Mouse (Mus musculus) forebrain, embryonic 13.5 days (tissue): ENCODE measurements around the gene Col25a1. TPM values are rescaled to one million over a fixed set of nuclear protein-coding genes. Genes with fewer than 3 reads are reported as not detected.

ENCODE experiments used
- ATAC-seq: fragments of 200-750 bp; cut with Nextera tagmentation; 2 replicates; pipeline ENCODE4 v1.8.0; 2017
- H3K27ac ChIP-seq: fragments of 300-500 bp; sonication (generic); 2 replicates; pipeline ENCODE4 v1.5.1; 2015; ENCODE audit warnings: inconsistent platforms, mild to moderate bottlenecking, moderate library complexity
- H3K27me3 ChIP-seq: fragments of 300-500 bp; sonication (generic); 2 replicates; pipeline ENCODE4 v1.6.1; 2015; ENCODE audit warnings: mild to moderate bottlenecking, inconsistent platforms
- H3K36me3 ChIP-seq: fragments of 300-500 bp; sonication (generic); 2 replicates; pipeline ENCODE4 v1.6.1; 2015; ENCODE audit warnings: mild to moderate bottlenecking, inconsistent platforms; ENCODE audit not compliant: poor library complexity, severe bottlenecking
- H3K4me1 ChIP-seq: fragments of 300-500 bp; sonication (generic); 2 replicates; pipeline ENCODE4 v1.6.1; 2015; ENCODE audit warnings: inconsistent platforms
- H3K4me2 ChIP-seq: fragments of 300-500 bp; sonication (generic); 2 replicates; pipeline ENCODE4 v1.6.1; 2015; ENCODE audit warnings: inconsistent platforms, mild to moderate bottlenecking, moderate library complexity
- H3K4me3 ChIP-seq: fragments of 300-500 bp; sonication (generic); 2 replicates; pipeline ENCODE4 v1.5.1; 2015; ENCODE audit warnings: mild to moderate bottlenecking, inconsistent platforms
- H3K9ac ChIP-seq: fragments of 300-500 bp; sonication (generic); 2 replicates; pipeline ENCODE4 v1.6.1; 2015; ENCODE audit warnings: mild to moderate bottlenecking, inconsistent platforms
- H3K9me3 ChIP-seq: fragments of 300-500 bp; sonication (generic); replicated peaks from 2 replicates; pipeline ENCODE4 v1.6.1; 2016; ENCODE audit warnings: inconsistent platforms
- WGBS: fragments of 180-500 bp; shearing (Covaris S2); methylation state at CpG from one replicate; pipeline ENCODE4 v1.1.7; 2015; 5-methylcytosine and 5-hydroxymethylcytosine counted together
- polyA plus RNA-seq: library from polyadenylated mRNA; unstranded; fragments of >200 nt; fragmentation: Nextera tagmentation; extraction: Ambion mirVana; gene quantifications from 2 replicates; pipeline ENCODE4 v1.2.1, GENCODE M21; 2015

Gene Col25a1
- polyA plus RNA-seq, 1 experiment from 2014 or later: 2.2 TPM

- H3K9me3 ChIP-seq: no peaks in the 10 kb centered on the region
- H3K4me2 ChIP-seq: no peak overlapping the region
- H3K36me3 ChIP-seq: no peaks in the 10 kb centered on the region
- H3K9ac ChIP-seq: no peak overlapping the region
- H3K4me1 ChIP-seq: no peaks in the 10 kb centered on the region
- 0 out of 2 replicates have a peak, but pooled peaks have one; percentile 24 for ATAC-seq
- H3K27me3 ChIP-seq: no peaks in the 10 kb centered on the region
- WGBS: 26% methylated on average over 5 of the region's 5 CpGs
- H3K4me3 ChIP-seq: no peak overlapping the region
- H3K27ac ChIP-seq: no peak overlapping the region
Observed at GRCm38 (mm10) chr3:130574652-130575051, 443.4 kb downstream of the Col25a1 start.

GRCm38 (mm10) chr3:130576683-130577082 is 445.4 kb downstream of the Col25a1 start:
- H3K4me2 ChIP-seq: no peak overlapping the region
- no peak overlapping the region for H3K4me3 ChIP-seq
- no peak overlapping the region for H3K27ac ChIP-seq
- WGBS: 55% methylated on average over 6 of the region's 6 CpGs
- no peaks in the 10 kb centered on the region for H3K36me3 ChIP-seq
- ATAC-seq: no peak
- H3K4me1 ChIP-seq: no peaks in the 10 kb centered on the region
- no peaks in the 10 kb centered on the region for H3K9me3 ChIP-seq
- H3K9ac ChIP-seq: no peak overlapping the region
- no peaks in the 10 kb centered on the region for H3K27me3 ChIP-seq

- Histone ChIP-seq H3K9ac (no peak overlapping the region), H3K27ac (no peak overlapping the region)
- WGBS: 72% methylated on average over 17 of the region's 17 CpGs
Observed at GRCm38 (mm10) chr3:130579501-130579900, 448.2 kb downstream of the Col25a1 start.

GRCm38 (mm10) chr3:130581577-130581976 is 450.3 kb downstream of the Col25a1 start:
- Histone ChIP-seq H3K4me2 (no peak overlapping the region), H3K27me3 (no peaks in the 10 kb centered on the region), H3K4me3 (no peak overlapping the region), H3K4me1 (no peaks in the 10 kb centered on the region), H3K36me3 (no peaks in the 10 kb centered on the region), H3K9ac (no peak overlapping the region), H3K9me3 (no peaks in the 10 kb centered on the region), H3K27ac (no peak overlapping the region)
- WGBS: 70% methylated on average over 2 of the region's 2 CpGs
- ATAC-seq: no peak

More at GRCm38 (mm10) chr3:130579501-130579900, 448.2 kb downstream of the Col25a1 start:
- no peak overlapping the region for H3K4me3 ChIP-seq
- H3K4me1 ChIP-seq: no peaks in the 10 kb centered on the region
- ATAC-seq: no peak
- no peaks in the 10 kb centered on the region for H3K36me3 ChIP-seq
- no peaks in the 10 kb centered on the region for H3K9me3 ChIP-seq
- H3K27me3 ChIP-seq: no peaks in the 10 kb centered on the region
- no peak overlapping the region for H3K4me2 ChIP-seq

- ATAC-seq: no peak
- Histone ChIP-seq H3K27ac (no peak overlapping the region), H3K27me3 (no peaks in the 10 kb centered on the region), H3K4me1 (no peaks in the 10 kb centered on the region), H3K36me3 (no peaks in the 10 kb centered on the region), H3K4me2 (no peak overlapping the region), H3K9me3 (no peaks in the 10 kb centered on the region), H3K4me3 (no peak overlapping the region), H3K9ac (no peak overlapping the region)
- 77% methylated on average over 13 of the region's 13 CpGs for WGBS
Observed at GRCm38 (mm10) chr3:130582903-130583664, 451.8 kb downstream of the Col25a1 start.

- no peak overlapping the region for H3K4me2 ChIP-seq
- 68% methylated on average over 7 of the region's 7 CpGs for WGBS
Observed at GRCm38 (mm10) chr3:130584007-130584406, 452.7 kb downstream of the Col25a1 start.

GRCm38 (mm10) chr3:130595050-130595449 is 463.7 kb downstream of the Col25a1 start:
- Histone ChIP-seq H3K27ac (no peak overlapping the region), H3K4me2 (no peak overlapping the region), H3K4me1 (no peaks in the 10 kb centered on the region), H3K27me3 (no peaks in the 10 kb centered on the region), H3K36me3 (no peaks in the 10 kb centered on the region), H3K9me3 (no peaks in the 10 kb centered on the region), H3K9ac (no peak overlapping the region), H3K4me3 (no peak overlapping the region)
- no peak for ATAC-seq
- 94% methylated on average over 8 of the region's 8 CpGs for WGBS

More at GRCm38 (mm10) chr3:130584007-130584406, 452.7 kb downstream of the Col25a1 start:
- Histone ChIP-seq H3K4me1 (no peaks in the 10 kb centered on the region), H3K4me3 (no peak overlapping the region), H3K36me3 (no peaks in the 10 kb centered on the region), H3K27me3 (no peaks in the 10 kb centered on the region), H3K27ac (no peak overlapping the region), H3K9me3 (no peaks in the 10 kb centered on the region), H3K9ac (no peak overlapping the region)
- ATAC-seq: no peak

- no peak overlapping the region for H3K4me2 ChIP-seq
- H3K27me3 ChIP-seq: no peaks in the 10 kb centered on the region
- H3K9me3 ChIP-seq: no peaks in the 10 kb centered on the region
- no peak overlapping the region for H3K27ac ChIP-seq
- no peaks in the 10 kb centered on the region for H3K36me3 ChIP-seq
- H3K4me3 ChIP-seq: no peak overlapping the region
- no peak overlapping the region for H3K9ac ChIP-seq
- H3K4me1 ChIP-seq: no peaks in the 10 kb centered on the region
- ATAC-seq: no peak
- 84% methylated on average over 10 of the region's 10 CpGs for WGBS
Observed at GRCm38 (mm10) chr3:130601491-130601890, 470.2 kb downstream of the Col25a1 start.

GRCm38 (mm10) chr3:130607924-130608323 is 476.6 kb downstream of the Col25a1 start:
- Histone ChIP-seq H3K27ac (no peak overlapping the region), H3K36me3 (no peaks in the 10 kb centered on the region), H3K4me1 (no peaks in the 10 kb centered on the region), H3K27me3 (no peaks in the 10 kb centered on the region), H3K9me3 (no peaks in the 10 kb centered on the region), H3K9ac (no peak overlapping the region), H3K4me2 (no peak overlapping the region), H3K4me3 (no peak overlapping the region)
- no peak for ATAC-seq
- 88% methylated on average over 2 of the region's 2 CpGs for WGBS

GRCm38 (mm10) chr3:130614444-130614843 is 483.1 kb downstream of the Col25a1 start:
- no peaks in the 10 kb centered on the region for H3K9me3 ChIP-seq
- H3K4me2 ChIP-seq: no peak overlapping the region
- no peak overlapping the region for H3K4me3 ChIP-seq
- peaks cover 5% of the 10 kb centered on the region; the same call in 1 of the 2 replicates for H3K4me1 ChIP-seq
- no peaks in the 10 kb centered on the region for H3K36me3 ChIP-seq
- no peak for ATAC-seq
- WGBS: 87% methylated on average over 9 of the region's 9 CpGs
- H3K27me3 ChIP-seq: peaks cover 3% of the 10 kb centered on the region; the same call in 1 of the 2 replicates
- H3K27ac ChIP-seq: no peak overlapping the region
- H3K9ac ChIP-seq: no peak overlapping the region

- ATAC-seq: no peak
- Histone ChIP-seq H3K4me3 (no peak overlapping the region), H3K4me1 (peaks cover 10% of the 10 kb centered on the region), H3K36me3 (no peaks in the 10 kb centered on the region), H3K9ac (no peak overlapping the region), H3K9me3 (no peaks in the 10 kb centered on the region), H3K4me2 (no peak overlapping the region), H3K27ac (no peak overlapping the region), H3K27me3 (peaks cover 3% of the 10 kb centered on the region; the same call in 1 of the 2 replicates)
- WGBS: 63% methylated on average over 8 of the region's 8 CpGs
Observed at GRCm38 (mm10) chr3:130615625-130616024, 484.3 kb downstream of the Col25a1 start.

GRCm38 (mm10) chr3:130617439-130617898 is 486.2 kb downstream of the Col25a1 start, which contains the start of gene Etnppl:
Gene Etnppl (plus strand): TSS chr3:130617448.
- Histone ChIP-seq H3K9me3 (no peaks in the 10 kb centered on the region), H3K27ac (no peak within 1 kb of the TSS), H3K4me2 (peak within 1 kb of the TSS; percentile 51), H3K27me3 (peaks cover 3% of the 10 kb centered on the region; the same call in 1 of the 2 replicates), H3K36me3 (no peaks in the 10 kb centered on the region), H3K4me3 (no peak within 1 kb of the TSS), H3K9ac (0 out of 2 replicates have a peak within 1 kb of the TSS, but pooled peaks have one; percentile 21), H3K4me1 (peaks cover 16% of the 10 kb centered on the region)
- WGBS: 5% methylated on average over 10 of the region's 10 CpGs
- peak; percentile 36; the same call in 1 of the 2 replicates for ATAC-seq
